Mouse (Mus musculus): Measurements from ENCODE around the gene Cdc42bpb.

The Cdc42bpb gene

DNA sequence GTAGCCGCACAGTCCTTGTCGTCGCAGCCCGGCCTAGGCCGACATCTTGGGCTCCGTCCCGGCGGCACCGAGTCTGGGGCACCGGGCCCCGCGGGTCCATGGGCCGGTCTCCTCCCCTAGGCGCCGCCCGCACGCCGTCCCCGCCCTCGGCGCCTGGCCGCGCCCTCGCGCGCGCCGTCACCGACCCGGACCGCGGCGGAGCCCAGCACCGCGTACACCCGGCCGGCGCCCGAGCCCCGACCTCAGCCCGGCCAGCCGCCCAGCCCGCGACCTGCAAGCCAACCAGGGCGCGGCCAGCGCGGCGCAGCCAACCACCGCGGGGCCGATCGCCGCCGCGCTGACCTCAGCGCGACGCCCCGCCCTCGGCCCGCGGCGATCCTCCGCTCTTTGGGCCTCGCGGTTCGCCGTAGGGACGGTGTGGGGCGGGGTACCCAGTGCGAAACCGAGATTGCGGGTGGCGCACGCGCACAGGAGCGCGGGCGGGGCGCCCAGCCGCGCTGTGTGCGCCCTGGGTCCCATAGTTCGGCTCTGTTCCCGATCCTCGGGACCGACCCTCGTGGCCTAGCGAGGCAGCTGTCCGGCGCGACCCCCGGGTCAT, at the start of gene Cdc42bpb:
Gene Cdc42bpb (minus strand): TSS at position 343 of the 598 bp plus-strand sequence.
- in situ Hi-C loops (cut with MboI), result no loop called here

GRCm38 (mm10) chr12:111425789-111426460, 48.4 kb upstream of the Cdc42bpb start:
- in situ Hi-C loops (cut with MboI), result no loop called here

DNA sequence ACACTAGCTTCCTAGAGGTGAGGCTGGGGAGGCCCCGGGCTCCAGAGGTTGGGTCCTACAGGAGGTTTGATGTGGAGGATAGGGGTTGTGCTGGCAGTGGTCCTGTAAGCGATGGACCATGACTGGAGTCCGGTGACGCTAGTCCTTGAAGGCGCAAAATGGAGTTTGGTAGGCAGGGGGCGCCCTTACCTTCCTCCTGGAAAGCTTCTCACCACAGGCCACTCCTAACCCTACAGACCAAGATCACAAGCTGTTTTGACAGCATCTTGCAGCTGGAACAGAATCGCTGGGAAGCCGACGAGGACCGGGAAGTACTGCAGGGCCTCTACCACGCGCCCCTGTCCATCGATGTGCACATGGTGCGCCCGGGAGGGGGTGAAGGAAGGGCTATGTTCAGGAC, 47.7 kb upstream of the Cdc42bpb start:
- in situ Hi-C loops (cut with MboI), result no loop called here

DNA sequence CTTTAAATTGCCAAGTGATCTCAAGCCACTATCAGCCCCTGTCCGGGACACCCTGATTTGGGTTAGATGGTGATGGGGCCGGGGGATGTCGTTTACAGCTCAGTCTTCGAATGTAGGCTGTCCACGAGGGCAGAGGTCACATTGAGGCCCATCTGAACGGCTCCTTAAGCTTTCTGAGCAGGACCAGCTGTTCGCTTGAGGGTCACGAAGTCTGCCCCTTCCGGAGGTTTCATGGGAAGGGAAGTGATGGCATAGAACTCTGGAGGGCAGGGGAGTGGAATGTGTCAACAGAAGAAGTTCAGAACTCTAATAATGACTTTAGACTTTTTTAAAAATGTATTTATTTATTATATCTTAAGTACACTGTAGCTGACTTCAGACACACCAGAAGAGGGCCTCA, 47.0 kb upstream of the Cdc42bpb start:
- in situ Hi-C loops (cut with MboI), result no loop called here

DNA sequence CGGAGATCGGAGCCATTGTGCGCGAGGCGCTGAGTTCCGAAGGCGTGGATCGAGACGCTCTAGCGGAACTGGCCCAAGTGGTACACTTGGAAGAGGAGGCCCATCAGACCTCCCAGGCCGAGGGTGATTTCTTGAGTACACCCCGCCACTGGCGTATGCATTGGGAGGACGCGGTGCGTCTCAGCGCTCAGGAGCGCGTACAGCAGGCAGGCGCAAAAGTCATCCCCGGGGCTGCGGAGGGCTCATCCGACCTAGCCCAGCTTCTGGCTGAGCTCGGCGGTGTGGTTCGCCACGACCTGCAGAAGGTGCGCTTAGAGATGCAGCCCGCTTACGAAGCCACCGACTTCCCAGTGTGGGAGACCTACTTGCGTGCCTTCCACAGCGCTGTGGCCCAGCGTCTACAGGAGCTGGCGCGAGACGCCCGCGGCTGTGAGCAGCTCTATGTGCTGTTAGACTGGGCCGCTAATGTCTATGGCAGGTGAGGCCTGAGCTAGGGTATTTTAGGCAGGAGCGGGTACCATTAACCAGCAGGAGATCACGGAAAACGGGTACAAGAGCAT, 46.1 kb upstream of the Cdc42bpb start:
- in situ Hi-C loops (cut with MboI), result no loop called here

DNA sequence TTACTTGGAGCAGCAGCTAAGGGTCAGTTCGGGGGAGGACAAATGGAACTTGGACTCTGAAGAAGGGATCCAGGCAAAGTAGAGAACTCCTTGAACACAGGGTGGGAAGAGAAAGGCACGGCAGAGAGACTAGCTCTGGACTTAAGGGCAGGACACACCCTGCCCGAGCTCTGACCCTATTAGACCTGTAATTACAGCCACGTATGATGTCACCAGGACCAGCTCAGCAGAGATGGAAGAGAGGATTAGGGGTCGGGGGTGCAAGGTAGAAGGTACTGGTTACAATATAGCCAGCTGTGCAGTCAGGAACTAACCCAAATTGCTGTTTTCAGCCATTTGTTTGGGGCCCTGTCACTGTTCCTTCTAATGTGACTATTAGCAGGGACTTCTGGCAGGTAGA, 45.3 kb upstream of the Cdc42bpb start:
- in situ Hi-C loops (cut with MboI), result no loop called here

DNA sequence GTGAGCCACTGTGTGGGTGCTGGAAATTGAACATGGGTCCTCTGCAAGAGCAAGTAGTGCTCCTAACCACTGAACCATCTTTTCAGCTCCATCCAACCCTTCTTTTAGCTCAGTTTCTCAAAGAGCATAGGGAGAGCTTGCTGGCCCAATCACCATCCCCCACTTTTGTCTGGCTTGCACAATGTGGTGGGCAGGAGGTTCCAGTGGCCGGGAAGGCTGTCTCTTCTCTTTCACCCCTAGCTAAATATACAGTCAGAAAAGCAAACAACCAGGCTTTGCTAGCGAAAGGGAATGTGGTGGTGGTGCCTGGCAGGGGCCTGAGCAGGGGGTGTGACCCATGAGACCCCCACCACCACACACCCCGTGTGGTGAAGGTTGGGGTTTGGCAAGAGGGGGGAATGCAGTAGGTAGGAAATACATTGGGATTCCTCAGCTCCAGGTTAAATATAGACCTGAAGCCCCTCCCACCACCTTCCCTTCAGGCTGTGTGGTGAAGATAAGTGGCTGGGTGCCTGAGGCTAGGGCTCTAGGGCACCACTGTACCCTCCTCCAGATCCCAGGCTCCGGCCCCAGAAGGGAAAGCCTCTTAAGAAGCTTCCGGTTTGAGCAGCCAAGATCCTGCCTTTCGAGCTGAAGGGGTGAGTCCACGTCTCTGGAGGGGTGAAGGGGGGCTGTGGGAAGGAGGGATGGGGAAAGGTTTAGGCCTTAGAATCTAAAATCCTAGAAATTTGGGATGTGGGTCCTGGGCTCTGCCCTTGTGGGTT, 43.6 kb upstream of the Cdc42bpb start:
- in situ Hi-C loops (cut with MboI), result no loop called here

DNA sequence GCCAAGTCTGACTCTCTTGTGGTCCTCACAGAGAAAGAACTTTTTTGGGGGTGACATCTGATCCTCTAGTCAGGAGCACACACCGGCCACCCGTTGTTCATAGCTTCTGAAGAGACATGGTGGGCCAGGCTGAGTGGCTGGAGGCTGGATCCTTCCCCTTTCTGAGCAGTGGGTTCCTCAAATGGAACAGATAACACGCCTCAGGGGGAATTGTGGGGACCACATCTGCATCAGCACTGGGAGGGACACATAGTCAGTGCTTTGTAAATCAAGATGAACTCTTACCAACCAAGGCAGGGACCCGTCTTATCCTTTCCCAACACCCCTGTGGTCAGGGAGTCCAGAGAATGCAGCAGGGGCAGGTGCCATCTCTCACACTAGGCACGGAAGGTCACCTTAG, 42.4 kb upstream of the Cdc42bpb start:
- in situ Hi-C loops (cut with MboI), result no loop called here

DNA sequence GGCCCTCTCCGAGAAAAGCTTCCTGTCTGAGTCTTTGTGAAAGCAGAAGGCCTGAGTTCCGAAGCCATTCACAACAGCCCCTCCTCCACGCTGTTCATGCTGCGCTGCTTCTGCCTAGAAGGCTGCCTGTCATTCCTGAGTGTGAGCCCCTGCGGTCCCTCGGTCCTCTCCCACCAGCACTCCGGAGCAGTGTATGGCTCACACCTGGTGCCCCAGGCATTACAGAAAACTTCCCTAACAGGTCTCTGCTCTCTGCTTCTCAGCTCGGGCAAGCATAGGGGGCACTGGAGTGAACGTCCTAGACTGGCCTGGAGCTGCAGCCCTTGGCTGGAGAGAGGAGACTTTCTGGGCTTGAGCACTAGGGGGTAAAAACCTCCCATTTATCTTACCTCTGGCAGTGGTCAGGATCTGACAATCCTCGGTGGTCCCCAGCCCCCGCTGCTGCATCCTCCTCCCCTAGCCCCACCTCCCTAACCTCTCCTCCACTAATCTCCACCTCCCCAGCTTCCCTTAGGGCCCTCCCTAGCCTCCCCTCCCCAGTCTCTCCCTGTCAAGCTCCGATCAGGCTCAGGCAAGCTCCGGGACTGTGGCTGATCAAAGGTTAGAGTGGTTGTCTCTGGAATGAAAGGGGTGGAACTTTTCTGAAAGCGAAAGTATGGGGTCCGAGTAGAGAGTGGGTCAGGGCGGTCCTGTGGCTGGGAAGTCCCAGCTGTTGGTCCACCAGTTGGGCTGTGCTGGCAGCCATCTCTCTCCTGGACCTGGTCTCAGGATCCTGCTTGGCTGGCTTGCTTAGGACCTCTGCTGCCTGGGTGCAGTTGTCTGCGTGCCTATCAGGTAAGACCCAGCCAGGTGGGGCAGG, 39.6 kb upstream of the Cdc42bpb start, which contains the start of gene Exoc3l4:
Gene Exoc3l4 (plus strand): TSS at position 97 of the 859 bp plus-strand sequence.
- in situ Hi-C loops (cut with MboI), result no loop called here

- in situ Hi-C loops (cut with MboI), result no loop called here
Measured at GRCm38 (mm10) chr12:111413300-111413699, 35.8 kb upstream of the Cdc42bpb start.

GRCm38 (mm10) chr12:111412581-111413284, 35.2 kb upstream of the Cdc42bpb start:
- in situ Hi-C loops (cut with MboI), result no loop called here

DNA sequence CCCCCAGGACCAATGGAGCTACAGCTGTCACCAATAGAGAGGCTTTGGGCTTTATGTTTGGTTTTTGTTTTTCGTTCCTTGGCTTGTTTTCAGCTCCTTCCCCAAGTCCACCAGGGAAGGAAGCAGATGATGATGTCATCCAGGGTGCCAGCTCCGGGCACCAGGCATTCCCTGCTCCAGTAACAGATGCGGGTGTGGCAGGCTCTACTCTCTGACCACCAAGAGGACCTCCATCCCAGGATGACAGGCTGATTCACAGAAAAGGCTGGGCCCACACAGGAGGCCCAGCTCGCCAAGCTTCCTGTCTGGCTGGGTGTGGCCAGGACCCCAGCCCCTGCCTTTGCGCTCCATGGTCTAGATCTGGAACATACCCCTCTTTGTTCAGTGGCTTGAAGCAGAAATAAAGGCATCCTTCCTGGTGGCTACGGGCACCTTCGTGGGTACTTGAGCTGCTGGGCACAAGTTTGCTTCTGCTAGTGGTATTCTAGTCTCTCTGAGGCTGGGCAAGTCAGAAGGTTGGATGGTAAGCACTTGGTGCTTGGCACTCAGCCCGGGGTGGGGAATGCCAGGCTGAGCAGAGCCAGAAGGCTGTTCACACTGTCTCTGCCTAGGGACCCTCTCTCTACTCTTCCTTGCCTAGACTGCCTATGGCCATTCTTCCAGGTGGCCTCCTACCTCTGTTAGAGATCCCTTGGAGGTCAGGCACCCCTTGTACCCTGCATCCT, 34.3 kb upstream of the Cdc42bpb start:
- in situ Hi-C loops (cut with MboI), result no loop called here

DNA sequence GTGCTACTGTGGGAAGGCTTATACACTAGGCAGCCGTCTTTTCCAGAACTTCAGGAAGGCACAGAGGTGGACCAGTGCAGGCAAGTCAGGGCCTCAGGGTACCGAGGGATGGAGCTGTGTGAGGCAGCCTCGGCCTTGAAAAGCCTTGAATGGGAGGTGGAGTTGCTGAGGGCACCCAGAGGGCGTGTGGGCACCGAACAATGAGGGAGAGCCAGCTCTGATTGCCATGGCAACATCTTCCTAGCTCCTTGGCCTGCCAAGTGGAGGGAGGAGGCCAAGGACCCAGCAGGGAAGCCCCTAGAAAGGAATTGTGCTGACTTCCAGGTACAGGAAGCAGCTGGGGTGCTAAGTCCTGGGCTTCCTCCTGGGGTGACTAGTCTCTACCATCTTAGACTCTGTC, 32.1 kb upstream of the Cdc42bpb start:
- in situ Hi-C loops (cut with MboI), result no loop called here

GRCm38 (mm10) chr12:111406622-111407021, 29.1 kb upstream of the Cdc42bpb start, which contains the start of gene Lbhd2:
Gene Lbhd2, plus strand, starts transcription at chr12:111406809.
- in situ Hi-C loops (cut with MboI), result no loop called here

GRCm38 (mm10) chr12:111404880-111405279, 27.4 kb upstream of the Cdc42bpb start:
- in situ Hi-C loops (cut with MboI), result no loop called here

- in situ Hi-C loops (cut with MboI), result no loop called here
Measured at GRCm38 (mm10) chr12:111401454-111402184, 24.1 kb upstream of the Cdc42bpb start.

- in situ Hi-C loops (cut with MboI), result no loop called here
Measured at GRCm38 (mm10) chr12:111396997-111397396, 19.5 kb upstream of the Cdc42bpb start.

GRCm38 (mm10) chr12:111394008-111394407, 16.5 kb upstream of the Cdc42bpb start:
- in situ Hi-C loops (cut with MboI), result no loop called here

- in situ Hi-C loops (cut with MboI), result no loop called here
Measured at GRCm38 (mm10) chr12:111387146-111387545, 9.6 kb upstream of the Cdc42bpb start.

Measured in mature B cell (primary cell).